Mouse (Mus musculus): ENCODE results near the gene Cox14.

GRCm38 (mm10) chr15:99678063-99678800 is 47.2 kb upstream of the Cox14 start:
- no peak for TF ChIP-seq CTCF (IDR thresholded peaks at IDR 0.05; ENCODE audit: control insufficient read depth, insufficient read depth, insufficient read length)
- no peak for TF ChIP-seq MAX (IDR thresholded peaks at IDR 0.05)
- no peak for TF ChIP-seq CEBPB (IDR thresholded peaks at IDR 0.05; ENCODE audit: low read depth)
- TF ChIP-seq USF1 (IDR thresholded peaks at IDR 0.05; ENCODE audit: low read depth), result no peak
- TF ChIP-seq MYOG (IDR thresholded peaks at IDR 0.05; ENCODE audit: control insufficient read depth, extremely low read depth, insufficient read length), result no peak

All from C2C12 (cell line).